Mouse (Mus musculus) CH12.LX (cell line): ENCODE measurements at regions not wholly inside any gene's neighbourhood (a gene's known extent, or its start where the extent isn't known, plus 50 kb on each side); places are given as distances from the start of the nearest gene placed in this dataset.
"Not testable (repeated sequence)": the region's sequence is repeated elsewhere in the genome, so short reads cannot be mapped to it uniquely, and the experiment has no call there.

Experiments used
- CTCF ChIP-seq, 2 experiments: IDR thresholded peaks in 1 of 2; conservative IDR thresholded peaks in 1 of 2; 2 replicates each; pipeline ENCODE4 v1.5.1; 2011 to 2012; ENCODE audit warnings: low read depth in 2 of 2, low read length in 2 of 2, improper control_type of control experiment in 1 of 2, inconsistent platforms in 1 of 2, mild to moderate bottlenecking in 1 of 2, moderate library complexity in 1 of 2
- EP300 ChIP-seq: IDR thresholded peaks from 2 replicates; pipeline ENCODE4 v1.6.1; 2011; ENCODE audit warnings: low read length, improper control_type of control experiment
- ETS1 ChIP-seq: conservative IDR thresholded peaks from 2 replicates; pipeline ENCODE4 v1.6.1; 2012; ENCODE audit warnings: low read depth, mild to moderate bottlenecking, inconsistent platforms, low read length, improper control_type of control experiment, moderate library complexity
- MAX ChIP-seq: IDR thresholded peaks from 2 replicates; pipeline ENCODE4 v1.6.1; 2011; ENCODE audit warnings: low read length, improper control_type of control experiment
- NELFE ChIP-seq: IDR thresholded peaks from 2 replicates; pipeline ENCODE4 v1.6.1; 2011; ENCODE audit warnings: low read depth, low read length, improper control_type of control experiment
- POLR2A ChIP-seq: IDR thresholded peaks from 2 replicates; pipeline ENCODE4 v1.6.1; 2011; ENCODE audit warnings: low read depth, mild to moderate bottlenecking, improper control_type of control experiment, low read length
- RAD21 ChIP-seq: IDR thresholded peaks from 2 replicates; pipeline ENCODE4 v1.6.1; 2011; ENCODE audit warnings: low read depth, mild to moderate bottlenecking, low read length, improper control_type of control experiment, moderate library complexity
- SIN3A ChIP-seq: IDR thresholded peaks from 2 replicates; pipeline ENCODE4 v1.6.1; 2012; ENCODE audit warnings: low read length, improper control_type of control experiment, inconsistent platforms
- USF1 ChIP-seq: IDR thresholded peaks from 2 replicates; pipeline ENCODE4 v1.6.1; 2014; ENCODE audit warnings: low read depth, mild to moderate bottlenecking, inconsistent platforms, low read length, improper control_type of control experiment
- ZMIZ1 ChIP-seq: IDR thresholded peaks from 2 replicates; pipeline ENCODE4 v1.6.1; 2012; ENCODE audit warnings: low read depth, mild to moderate bottlenecking, inconsistent platforms, low read length, improper control_type of control experiment
- ZNF384 ChIP-seq: IDR thresholded peaks from 2 replicates; pipeline ENCODE4 v1.6.1; 2012; ENCODE audit warnings: low read depth, low read length, improper control_type of control experiment, inconsistent platforms

DNA sequence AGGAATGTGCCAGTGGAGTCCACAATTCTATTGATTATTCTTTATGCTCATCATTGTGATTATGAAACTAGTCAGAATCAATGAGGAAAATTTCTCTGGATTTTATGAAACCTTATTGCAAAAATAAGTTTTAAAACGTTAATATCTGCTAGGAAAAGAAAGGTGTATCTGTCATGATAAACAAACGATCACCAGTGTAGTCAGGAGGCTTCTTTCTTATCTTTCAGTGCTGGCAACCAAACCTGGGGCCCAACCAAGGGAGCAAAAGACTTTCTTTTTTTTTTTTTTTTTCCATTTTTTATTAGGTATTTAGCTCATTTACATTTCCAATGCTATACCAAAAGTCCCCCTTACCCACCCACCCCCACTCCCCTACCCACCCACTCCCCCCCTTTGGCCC lies 82.7 kb downstream of the Ogfrl1 start:
- not testable (repeated sequence) for TF ChIP-seq EP300; POLR2A; MAX; RAD21; USF1; ZNF384; SIN3A; ETS1; NELFE; CTCF (conservative IDR thresholded peaks at IDR 0.05 in 1 of 2, IDR thresholded peaks at IDR 0.05 in 1 of 2; ENCODE audit: low read depth in 2 of 2, low read length in 2 of 2); ZMIZ1
